10 mouse cellular contexts compared by ENCODE assay signal in the genomic region with DNA sequence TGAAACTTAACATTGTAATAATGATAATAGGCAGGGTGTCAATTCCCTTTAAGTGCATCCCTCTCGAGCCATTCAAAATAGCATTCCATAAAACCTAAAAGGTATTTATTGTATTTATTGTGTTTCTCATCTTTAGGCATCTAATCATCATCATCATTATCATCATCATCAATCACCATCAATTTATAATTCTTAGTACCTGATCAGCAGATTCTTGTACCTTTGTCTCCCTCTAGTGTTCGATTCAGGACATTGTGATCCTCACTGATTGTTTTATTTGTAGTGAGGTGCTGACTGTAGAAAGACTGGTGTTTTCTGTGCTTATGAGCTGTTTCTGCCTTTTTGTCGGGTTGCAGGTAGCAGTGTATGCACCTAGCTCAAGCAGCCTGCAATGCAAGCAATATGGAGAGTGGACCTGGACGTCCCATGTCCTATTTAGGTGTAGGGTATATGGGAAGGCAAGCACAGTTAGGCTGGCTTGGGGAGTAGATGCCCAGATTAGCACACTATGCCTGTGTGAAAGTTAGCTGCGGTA.
DNase-seq lines count a peak whose midpoint lies in the region; ATAC-seq and TF ChIP-seq lines count a peak whose summit lies in the region.
"Had no signal": no experiment of that assay in that cellular context is flagged by ENCODE, and none has a peak within 500 bp of the region (broad histone marks: within the 10 kb centered on the region; RNA-seq: fewer than 3 reads in every experiment).

No protein-coding gene starts in this region.

- no peak overlapping the region for H3K27ac ChIP-seq in hindbrain, embryonic 11.5 days (ENCODE audit: low read depth, low read length)
- no peak overlapping the region for H3K27ac ChIP-seq in hindbrain, embryonic 10.5 days
- no peak overlapping the region for H3K27ac ChIP-seq in ES-E14 (ENCODE audit: insufficient read depth, low read depth, low read length, poor library complexity, severe bottlenecking)
- H3K27ac ChIP-seq in forebrain, embryonic 14.5 days (ENCODE audit: low read depth, low read length), result no peak overlapping the region
- no peak overlapping the region for H3K27ac ChIP-seq in heart, embryonic 11.5 days (ENCODE audit: low read depth, low read length)
- H3K27ac ChIP-seq: lung, embryonic 15.5 days had no signal

- H3K4me3 ChIP-seq in hindbrain, embryonic 11.5 days (ENCODE audit: low read depth, low read length), result no peak overlapping the region
- H3K4me3 ChIP-seq in hindbrain, embryonic 10.5 days, result no peak overlapping the region
- H3K4me3 ChIP-seq in ES-E14 (ENCODE audit: insufficient read depth in 1 of 2, low read depth in 1 of 2, low read length in 2 of 2, poor library complexity in 1 of 2, severe bottlenecking in 1 of 2), result no peak overlapping the region
- no peak overlapping the region for H3K4me3 ChIP-seq in forebrain, embryonic 14.5 days (ENCODE audit: low read depth, low read length)
- no peak overlapping the region for H3K4me3 ChIP-seq in heart, embryonic 11.5 days (ENCODE audit: low read depth, low read length)
- H3K4me3 ChIP-seq: lung, embryonic 15.5 days had no signal

- no peaks in the 10 kb centered on the region for H3K4me1 ChIP-seq in hindbrain, embryonic 11.5 days (replicated peaks; ENCODE audit: control insufficient read depth, insufficient read depth, low read length)
- H3K4me1 ChIP-seq in hindbrain, embryonic 10.5 days (replicated peaks), result no peaks in the 10 kb centered on the region
- no peaks in the 10 kb centered on the region for H3K4me1 ChIP-seq in ES-E14 (ENCODE audit: control insufficient read depth in 2 of 2, insufficient read depth in 2 of 2, low read length in 2 of 2, poor library complexity in 1 of 2)
- H3K4me1 ChIP-seq in forebrain, embryonic 14.5 days (ENCODE audit: control insufficient read depth, insufficient read depth, low read length), result no peaks in the 10 kb centered on the region
- H3K4me1 ChIP-seq in heart, embryonic 11.5 days (ENCODE audit: control insufficient read depth, insufficient read depth, low read length), result no peaks in the 10 kb centered on the region
- H3K4me1 ChIP-seq: lung, embryonic 15.5 days had no signal

- peak; percentile 42 for DNase-seq in hindbrain, embryonic 11.5 days (ENCODE audit: low spot score)
- DNase-seq in hindbrain, embryonic 10.5 days (ENCODE audit: low spot score), result no peak
- DNase-seq in ES-E14 (ENCODE audit: low read depth, low spot score), result peak; percentile 33
- DNase-seq in forebrain, embryonic 14.5 days (ENCODE audit: low spot score), result peak; percentile 66
- no peak for DNase-seq in spleen, adult 18-20 months
- no peak for DNase-seq in gastrocnemius, postnatal 4 days (ENCODE audit: low spot score in 2 of 2)
- DNase-seq: thymus, postnatal 4 days had no signal

- no peak overlapping the region for H3K4me2 ChIP-seq in hindbrain, embryonic 11.5 days (replicated peaks; ENCODE audit: low read depth, low read length)
- no peak overlapping the region for H3K4me2 ChIP-seq in forebrain, embryonic 14.5 days (ENCODE audit: low read length)
- H3K4me2 ChIP-seq in heart, embryonic 11.5 days, result no peak overlapping the region
- H3K4me2 ChIP-seq: lung, embryonic 15.5 days had no signal

- in situ Hi-C loops in ES-E14 (cut with MboI; ENCODE audit: low sequenced_read_pairs in 2 of 2, unreplicated experiment in 2 of 2), result no loop called here

- no peaks in the 10 kb centered on the region for H3K9me3 ChIP-seq in hindbrain, embryonic 11.5 days (ENCODE audit: control insufficient read depth, low read length)
- H3K9me3 ChIP-seq in hindbrain, embryonic 10.5 days, result no peaks in the 10 kb centered on the region
- H3K9me3 ChIP-seq in ES-E14 (ENCODE audit: control insufficient read depth, insufficient read depth, low read depth, low read length), result no peaks in the 10 kb centered on the region
- no peaks in the 10 kb centered on the region for H3K9me3 ChIP-seq in forebrain, embryonic 14.5 days (replicated peaks; ENCODE audit: control insufficient read depth, low read length)
- H3K9me3 ChIP-seq in heart, embryonic 11.5 days (replicated peaks; ENCODE audit: control insufficient read depth, low read length), result no peaks in the 10 kb centered on the region
- H3K9me3 ChIP-seq: lung, embryonic 15.5 days had no signal

- no peak overlapping the region for H3K9ac ChIP-seq in hindbrain, embryonic 11.5 days (ENCODE audit: low read depth, low read length)
- no peak overlapping the region for H3K9ac ChIP-seq in ES-E14 (ENCODE audit: insufficient read depth, low read depth, low read length, poor library complexity, severe bottlenecking)
- no peak overlapping the region for H3K9ac ChIP-seq in forebrain, embryonic 14.5 days (ENCODE audit: low read length)
- no peak overlapping the region for H3K9ac ChIP-seq in heart, embryonic 11.5 days (ENCODE audit: low read depth, low read length)
- H3K9ac ChIP-seq: lung, embryonic 15.5 days had no signal

- ATAC-seq in hindbrain, embryonic 11.5 days (ENCODE audit: low FRiP score), result peak; percentile 66
- peak; percentile 68; the same call in 1 of the 2 replicates for ATAC-seq in forebrain, embryonic 14.5 days
- ATAC-seq in megakaryocyte progenitor cell, adult 5-6 weeks (replicated peaks; ENCODE audit: poor library complexity), result peak; percentile 42; the same call in 1 of the 2 replicates
- ATAC-seq in heart, embryonic 11.5 days (replicated peaks; ENCODE audit: insufficient number of reproducible peaks, low FRiP score, low TSS enrichment), result no peak

- H3K27me3 ChIP-seq in hindbrain, embryonic 11.5 days (ENCODE audit: control insufficient read depth, insufficient read depth, low read length), result no peaks in the 10 kb centered on the region
- H3K27me3 ChIP-seq in hindbrain, embryonic 10.5 days (ENCODE audit: insufficient read depth, poor library complexity, severe bottlenecking), result no peaks in the 10 kb centered on the region
- H3K27me3 ChIP-seq in forebrain, embryonic 14.5 days (replicated peaks; ENCODE audit: control insufficient read depth, insufficient read depth, low read length), result no peaks in the 10 kb centered on the region
- no peaks in the 10 kb centered on the region for H3K27me3 ChIP-seq in heart, embryonic 11.5 days (ENCODE audit: control insufficient read depth, insufficient read depth, low read length)
- H3K27me3 ChIP-seq: lung, embryonic 15.5 days had no signal

- no peaks in the 10 kb centered on the region for H3K36me3 ChIP-seq in hindbrain, embryonic 11.5 days (ENCODE audit: control insufficient read depth, insufficient read depth, low read length)
- no peaks in the 10 kb centered on the region for H3K36me3 ChIP-seq in hindbrain, embryonic 10.5 days
- no peaks in the 10 kb centered on the region for H3K36me3 ChIP-seq in ES-E14 (ENCODE audit: control insufficient read depth, insufficient read depth, low read length, poor library complexity, severe bottlenecking)
- H3K36me3 ChIP-seq in forebrain, embryonic 14.5 days (ENCODE audit: control insufficient read depth, insufficient read depth, low read length), result no peaks in the 10 kb centered on the region
- H3K36me3 ChIP-seq in heart, embryonic 11.5 days (ENCODE audit: control insufficient read depth, insufficient read depth, low read length), result no peaks in the 10 kb centered on the region
- H3K36me3 ChIP-seq: lung, embryonic 15.5 days had no signal

- 27% methylated on average over 5 of the region's 5 CpGs for WGBS in hindbrain, embryonic 11.5 days
- 23% methylated on average over 5 of the region's 5 CpGs for WGBS in hindbrain, embryonic 10.5 days
- WGBS in forebrain, embryonic 14.5 days, result 25% methylated on average over 5 of the region's 5 CpGs
- 25% methylated on average over 5 of the region's 5 CpGs for WGBS in heart, embryonic 11.5 days (ENCODE audit: insufficient replicate concordance)

TF ChIP-seq in ES-E14, 5 proteins besides CTCF, POLR2A, EP300 and RAD21:
- TF ChIP-seq CHD2 (IDR thresholded peaks at IDR 0.05; ENCODE audit: low read depth, low read length), result no peak
- TF ChIP-seq ZNF384 (IDR thresholded peaks at IDR 0.05; ENCODE audit: low read depth, low read length), result no peak
- TF ChIP-seq MAFK (IDR thresholded peaks at IDR 0.05; ENCODE audit: insufficient read depth, low read depth, low read length), result peak; percentile 22; the same call in 1 of the 2 replicates
- peak; percentile 95 for TF ChIP-seq ZC3H11A (IDR thresholded peaks at IDR 0.05; ENCODE audit: borderline replicate concordance, low read depth, low read length)
- TF ChIP-seq HCFC1 (IDR thresholded peaks at IDR 0.05; ENCODE audit: borderline replicate concordance, insufficient read depth, low read length), result no peak
TF ChIP-seq in ES-E14: peak in this region for 2.

Comparison
In these comparisons a context has a peak if more than half of its experiments do, and no peak if none do; other contexts are left out.
1. DNase-seq: peak in hindbrain, embryonic 11.5 days (single experiment), ES-E14 (single experiment) and forebrain, embryonic 14.5 days (single experiment); none in hindbrain, embryonic 10.5 days (single experiment), spleen, adult 18-20 months (0 of 2) and gastrocnemius, postnatal 4 days (0 of 2).